Mouse (Mus musculus): ENCODE results near the gene Chfr. TPM values are rescaled to one million over a fixed set of nuclear protein-coding genes. Genes with fewer than 3 reads are reported as not detected.

Chfr gene
- total and polyA plus RNA-seq, 2 experiments = 18.4 to 19.8 TPM

DNA sequence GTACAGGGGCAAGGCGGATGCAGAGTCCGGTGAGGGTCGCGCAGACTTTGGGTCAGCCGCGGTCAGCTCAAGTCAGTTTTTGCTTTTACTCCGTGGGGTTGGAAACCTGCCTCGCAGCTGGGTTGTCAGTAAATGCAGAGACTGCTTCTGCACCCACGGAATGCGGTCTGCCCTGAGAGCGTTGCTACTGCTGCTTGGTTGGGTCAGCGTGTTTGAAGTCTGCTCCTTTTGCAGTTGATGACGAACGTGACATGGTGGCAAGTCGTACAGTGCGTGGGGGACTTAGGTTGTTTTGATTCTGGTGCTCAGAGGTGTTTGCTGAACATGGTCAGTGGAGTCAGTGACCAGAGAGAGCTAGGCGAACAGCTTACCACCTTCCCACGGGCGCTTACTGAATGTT is 41.4 kb downstream of the Chfr start:
- peak overlapping the region; percentile 72 for H3K9ac ChIP-seq (ENCODE audit: low read depth, low read length)
- no peaks in the 10 kb centered on the region for H3K27me3 ChIP-seq (ENCODE audit: control insufficient read depth, insufficient read depth, low read length)
- under 1% methylated on average over 19 of the region's 19 CpGs for WGBS
- H3K79me2 ChIP-seq (ENCODE audit: control insufficient read depth, insufficient read depth, low read length) = peaks cover 17% of the 10 kb centered on the region; the same call in 1 of the 2 replicates
- TF ChIP-seq POLR2A (IDR thresholded peaks at IDR 0.05; ENCODE audit: extremely low read depth, insufficient read depth, low read length) (no peak), CTCF (IDR thresholded peaks at IDR 0.05; ENCODE audit: low read depth, low read length) (no peak)
- H3K27ac ChIP-seq (replicated peaks; ENCODE audit: insufficient read depth, low read depth, low read length) = peak overlapping the region; percentile 69
- peak overlapping the region; percentile 67 for H3K4me3 ChIP-seq (ENCODE audit: insufficient read depth, low read depth, low read length)
- peak; percentile 33 for DNase-seq (ENCODE audit: extremely low read depth, low read depth, low spot score)
- H3K4me1 ChIP-seq (ENCODE audit: control insufficient read depth, insufficient read depth, low read length) = peaks cover 7% of the 10 kb centered on the region; the same call in 1 of the 2 replicates
- H3K36me3 ChIP-seq (ENCODE audit: control insufficient read depth, insufficient read depth, low read length) = peaks cover 2% of the 10 kb centered on the region

DNA sequence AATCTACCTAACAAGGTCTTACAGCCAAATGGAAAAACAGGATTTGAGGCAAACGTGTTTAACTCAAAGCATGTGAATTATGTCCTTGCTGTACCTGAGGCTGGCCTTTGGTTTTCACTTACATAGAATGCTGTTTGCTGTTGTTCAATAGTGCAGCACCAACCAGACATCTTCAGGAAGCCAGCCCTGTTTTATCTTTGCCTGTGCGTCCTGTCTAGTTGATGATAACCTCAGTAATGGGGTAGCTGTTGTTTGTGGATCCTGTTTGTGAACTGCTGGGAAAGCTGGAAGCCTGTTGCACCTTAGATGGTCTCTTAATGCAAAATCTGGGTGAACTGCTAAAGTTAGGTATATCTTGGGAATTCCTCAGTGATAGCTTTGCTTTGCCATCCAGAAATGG is 43.0 kb downstream of the Chfr start:
- no peak overlapping the region for H3K9ac ChIP-seq (ENCODE audit: low read depth, low read length)

DNA sequence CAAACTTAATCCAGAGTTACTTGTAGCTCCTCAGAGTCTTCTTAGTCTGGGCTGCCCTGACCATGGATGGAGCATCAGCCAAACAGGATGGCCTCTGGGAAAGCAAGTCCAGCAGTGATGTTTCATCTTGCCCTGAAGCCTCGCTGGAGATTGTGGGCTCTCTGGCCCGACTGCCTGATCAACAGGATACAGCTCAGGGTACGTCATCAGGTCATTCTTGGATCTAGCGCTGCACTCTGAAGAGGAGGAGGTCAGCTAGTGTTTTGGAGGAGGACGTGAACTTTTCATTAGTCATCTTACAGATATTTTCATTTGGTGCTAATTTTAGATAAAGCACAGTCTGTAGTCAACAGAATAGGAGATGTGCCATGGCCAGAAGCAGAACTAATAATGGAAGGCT is 46.1 kb downstream of the Chfr start:
- H3K4me1 ChIP-seq (ENCODE audit: control insufficient read depth, insufficient read depth, low read length) = peaks cover 7% of the 10 kb centered on the region; the same call in 1 of the 2 replicates
- TF ChIP-seq CTCF (IDR thresholded peaks at IDR 0.05; ENCODE audit: low read depth, low read length) (no peak), POLR2A (IDR thresholded peaks at IDR 0.05; ENCODE audit: extremely low read depth, insufficient read depth, low read length) (no peak)
- H3K79me2 ChIP-seq (ENCODE audit: control insufficient read depth, insufficient read depth, low read length) = peaks cover 17% of the 10 kb centered on the region; the same call in 1 of the 2 replicates
- DNase-seq (ENCODE audit: extremely low read depth, low read depth, low spot score) = peak; percentile 23
- no peak overlapping the region for H3K27ac ChIP-seq (replicated peaks; ENCODE audit: insufficient read depth, low read depth, low read length)
- H3K9ac ChIP-seq (ENCODE audit: low read depth, low read length) = no peak overlapping the region
- H3K36me3 ChIP-seq (ENCODE audit: control insufficient read depth, insufficient read depth, low read length) = peaks cover 40% of the 10 kb centered on the region
- no peak overlapping the region for H3K4me3 ChIP-seq (ENCODE audit: insufficient read depth, low read depth, low read length)
- 81% methylated on average over 5 of the region's 5 CpGs for WGBS
- no peaks in the 10 kb centered on the region for H3K27me3 ChIP-seq (ENCODE audit: control insufficient read depth, insufficient read depth, low read length)

More for the DNA sequence above, 43.0 kb downstream of the Chfr start:
- Histone ChIP-seq H3K36me3 (ENCODE audit: control insufficient read depth, insufficient read depth, low read length) (peaks cover 13% of the 10 kb centered on the region), H3K27ac (replicated peaks; ENCODE audit: insufficient read depth, low read depth, low read length) (no peak overlapping the region), H3K4me1 (ENCODE audit: control insufficient read depth, insufficient read depth, low read length) (peaks cover 7% of the 10 kb centered on the region; the same call in 1 of the 2 replicates), H3K79me2 (ENCODE audit: control insufficient read depth, insufficient read depth, low read length) (peaks cover 17% of the 10 kb centered on the region; the same call in 1 of the 2 replicates), H3K27me3 (ENCODE audit: control insufficient read depth, insufficient read depth, low read length) (no peaks in the 10 kb centered on the region), H3K4me3 (ENCODE audit: insufficient read depth, low read depth, low read length) (no peak overlapping the region)
- 78% methylated on average over 2 of the region's 2 CpGs for WGBS
- DNase-seq (ENCODE audit: extremely low read depth, low read depth, low spot score) = no peak
- TF ChIP-seq CTCF (IDR thresholded peaks at IDR 0.05; ENCODE audit: low read depth, low read length) (no peak), POLR2A (IDR thresholded peaks at IDR 0.05; ENCODE audit: extremely low read depth, insufficient read depth, low read length) (no peak)

DNA sequence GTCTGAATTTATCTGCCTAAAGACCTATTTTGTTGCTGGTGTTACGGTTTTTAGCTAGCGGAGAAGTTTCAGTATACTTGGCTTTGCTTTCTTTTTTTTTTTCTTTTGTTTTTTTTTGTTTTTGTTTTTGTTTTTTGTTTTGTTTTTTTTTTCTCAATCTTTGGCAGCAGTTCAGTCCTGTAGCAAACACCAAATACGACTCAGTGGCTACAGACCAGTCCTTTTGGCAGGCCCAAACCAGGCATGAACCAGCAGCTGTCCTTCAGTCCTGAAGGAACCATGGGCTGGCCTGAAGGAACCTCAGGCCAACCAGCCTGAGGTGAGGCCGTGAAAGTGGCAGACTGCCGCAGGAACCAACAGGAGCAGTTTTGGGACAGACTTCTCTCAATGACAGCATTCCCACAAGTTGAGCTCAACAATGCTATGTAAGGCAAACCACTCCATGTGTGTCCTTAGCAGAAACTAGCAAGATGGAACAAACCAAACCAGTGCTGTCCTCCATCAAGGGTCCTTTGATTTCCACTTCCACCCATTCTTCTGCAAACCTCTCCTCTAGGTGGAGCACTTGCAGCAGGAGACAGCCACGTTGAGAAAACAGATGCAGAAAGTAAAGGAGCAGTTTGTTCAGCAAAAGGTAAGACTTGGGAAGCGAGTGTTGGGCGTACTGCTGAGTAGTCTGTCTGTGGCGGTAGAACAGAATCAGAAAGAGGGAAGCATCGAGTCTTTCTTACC is 67.7 kb downstream of the Chfr start:
- no peak overlapping the region for H3K4me3 ChIP-seq (ENCODE audit: insufficient read depth, low read depth, low read length)
- no peaks in the 10 kb centered on the region for H3K79me2 ChIP-seq (ENCODE audit: control insufficient read depth, insufficient read depth, low read length)
- peaks cover 68% of the 10 kb centered on the region for H3K36me3 ChIP-seq (ENCODE audit: control insufficient read depth, insufficient read depth, low read length)
- 87% methylated on average over 10 of the region's 10 CpGs for WGBS
- H3K9ac ChIP-seq (ENCODE audit: low read depth, low read length) = no peak overlapping the region
- H3K4me1 ChIP-seq (ENCODE audit: control insufficient read depth, insufficient read depth, low read length) = no peaks in the 10 kb centered on the region
- no peak for TF ChIP-seq CTCF (IDR thresholded peaks at IDR 0.05; ENCODE audit: low read depth, low read length)
- no peak for TF ChIP-seq POLR2A (IDR thresholded peaks at IDR 0.05; ENCODE audit: extremely low read depth, insufficient read depth, low read length)
- DNase-seq (ENCODE audit: extremely low read depth, low read depth, low spot score) = no peak
- no peak overlapping the region for H3K27ac ChIP-seq (replicated peaks; ENCODE audit: insufficient read depth, low read depth, low read length)
- no peaks in the 10 kb centered on the region for H3K27me3 ChIP-seq (ENCODE audit: control insufficient read depth, insufficient read depth, low read length)

DNA sequence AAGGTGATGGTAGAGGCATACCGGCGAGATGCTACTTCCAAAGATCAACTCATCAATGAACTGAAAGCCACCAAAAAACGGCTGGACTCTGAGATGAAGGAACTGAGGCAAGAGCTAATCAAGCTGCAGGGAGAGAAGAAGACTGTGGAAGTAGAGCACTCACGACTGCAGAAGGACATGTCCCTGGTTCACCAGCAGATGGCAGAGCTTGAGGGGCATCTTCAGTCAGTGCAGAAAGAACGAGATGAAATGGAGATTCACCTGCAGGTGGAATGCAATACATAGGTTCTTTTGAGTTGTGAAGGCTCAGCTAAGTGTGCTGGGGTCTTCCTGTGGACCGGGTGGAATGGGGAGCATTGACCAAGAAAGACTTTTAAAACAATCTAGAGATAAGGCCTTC is 69.1 kb downstream of the Chfr start:
- 82% methylated on average over 6 of the region's 6 CpGs for WGBS
- no peaks in the 10 kb centered on the region for H3K27me3 ChIP-seq (ENCODE audit: control insufficient read depth, insufficient read depth, low read length)
- H3K4me1 ChIP-seq (ENCODE audit: control insufficient read depth, insufficient read depth, low read length) = no peaks in the 10 kb centered on the region
- no peak for DNase-seq (ENCODE audit: extremely low read depth, low read depth, low spot score)
- no peak overlapping the region for H3K4me3 ChIP-seq (ENCODE audit: insufficient read depth, low read depth, low read length)
- H3K36me3 ChIP-seq (ENCODE audit: control insufficient read depth, insufficient read depth, low read length) = peaks cover 79% of the 10 kb centered on the region
- no peak overlapping the region for H3K27ac ChIP-seq (replicated peaks; ENCODE audit: insufficient read depth, low read depth, low read length)
- peak; percentile 32; the same call in 1 of the 2 replicates for TF ChIP-seq CTCF (IDR thresholded peaks at IDR 0.05; ENCODE audit: low read depth, low read length)
- TF ChIP-seq POLR2A (IDR thresholded peaks at IDR 0.05; ENCODE audit: extremely low read depth, insufficient read depth, low read length) = no peak
- H3K79me2 ChIP-seq (ENCODE audit: control insufficient read depth, insufficient read depth, low read length) = no peaks in the 10 kb centered on the region
- H3K9ac ChIP-seq (ENCODE audit: low read depth, low read length) = no peak overlapping the region

DNA sequence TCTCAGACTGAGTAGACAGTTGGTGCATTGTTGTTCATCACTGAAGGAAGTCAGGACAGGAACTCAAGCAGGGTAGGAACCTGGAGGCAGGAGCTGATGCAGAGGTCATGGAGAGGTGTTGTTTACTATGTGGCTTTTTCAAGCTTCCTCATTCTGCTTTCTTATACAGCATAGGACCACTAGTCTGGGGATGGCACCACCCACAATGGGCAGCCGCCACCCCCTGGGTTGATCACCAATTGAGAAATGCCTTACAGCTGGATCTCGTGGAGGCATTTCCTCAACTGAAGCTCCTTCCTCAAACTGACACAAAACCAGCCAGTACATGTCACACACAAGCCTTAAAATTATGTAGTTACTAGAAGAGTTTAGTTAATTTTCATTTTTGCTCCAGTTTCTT is 75.7 kb downstream of the Chfr start:
- Histone ChIP-seq H3K9ac (ENCODE audit: low read depth, low read length) (no peak overlapping the region), H3K36me3 (ENCODE audit: control insufficient read depth, insufficient read depth, low read length) (peaks cover 89% of the 10 kb centered on the region), H3K79me2 (ENCODE audit: control insufficient read depth, insufficient read depth, low read length) (no peaks in the 10 kb centered on the region; the same call in 1 of the 2 replicates), H3K27ac (replicated peaks; ENCODE audit: insufficient read depth, low read depth, low read length) (no peak overlapping the region), H3K27me3 (ENCODE audit: control insufficient read depth, insufficient read depth, low read length) (no peaks in the 10 kb centered on the region), H3K4me3 (ENCODE audit: insufficient read depth, low read depth, low read length) (no peak overlapping the region), H3K4me1 (ENCODE audit: control insufficient read depth, insufficient read depth, low read length) (no peaks in the 10 kb centered on the region)
- no peak for DNase-seq (ENCODE audit: extremely low read depth, low read depth, low spot score)
- TF ChIP-seq POLR2A (IDR thresholded peaks at IDR 0.05; ENCODE audit: extremely low read depth, insufficient read depth, low read length) = no peak
- no peak for TF ChIP-seq CTCF (IDR thresholded peaks at IDR 0.05; ENCODE audit: low read depth, low read length)
- 81% methylated on average over 2 of the region's 2 CpGs for WGBS
